In genomic region chr12:77541826-77542225, GRCm38 (mm10) we compare ENCODE assay signal across 22 mouse cellular contexts.
DNase-seq lines count a peak whose midpoint lies in the region; ATAC-seq and TF ChIP-seq lines count a peak whose summit lies in the region.
"Had no signal": no experiment of that assay in that cellular context is flagged by ENCODE, and none has a peak within 500 bp of the region (broad histone marks: within the 10 kb centered on the region; RNA-seq: fewer than 3 reads in every experiment).

No protein-coding gene starts in this region.

- ATAC-seq in liver, postnatal 0 days = no peak
- ATAC-seq in megakaryocyte progenitor cell, adult 5-6 weeks (replicated peaks; ENCODE audit: poor library complexity) = peak; percentile 45
- ATAC-seq: activated CD4-positive, CD25-positive, alpha-beta regulatory T cell, adult 4 months; CD4-positive, CD25-positive, alpha-beta regulatory T cell, adult 4 months; forebrain, embryonic 14.5 days; forebrain, embryonic 16.5 days; Patski had no signal

- H3K4me3 ChIP-seq in liver, postnatal 0 days (ENCODE audit: low read depth, low read length) = no peak overlapping the region
- H3K4me3 ChIP-seq in embryonic facial prominence, embryonic 10.5 days = no peak overlapping the region
- H3K4me3 ChIP-seq: embryonic facial prominence, embryonic 13.5 days; embryonic facial prominence, embryonic 15.5 days; erythroblast, embryonic 14.5 days; forebrain, embryonic 10.5 days; forebrain, embryonic 12.5 days had no signal

- no peaks in the 10 kb centered on the region for H3K36me3 ChIP-seq in liver, postnatal 0 days (replicated peaks; ENCODE audit: insufficient read depth, low read length)
- no peaks in the 10 kb centered on the region for H3K36me3 ChIP-seq in embryonic facial prominence, embryonic 10.5 days (replicated peaks)
- H3K36me3 ChIP-seq: embryonic facial prominence, embryonic 13.5 days; embryonic facial prominence, embryonic 15.5 days; forebrain, embryonic 10.5 days; forebrain, embryonic 12.5 days; G1E had no signal

- H3K27ac ChIP-seq in liver, postnatal 0 days (ENCODE audit: low read depth) = no peak overlapping the region
- no peak overlapping the region for H3K27ac ChIP-seq in embryonic facial prominence, embryonic 10.5 days (replicated peaks)
- H3K27ac ChIP-seq: embryonic facial prominence, embryonic 13.5 days; embryonic facial prominence, embryonic 15.5 days; forebrain, embryonic 10.5 days; forebrain, embryonic 12.5 days had no signal

- no peak overlapping the region for H3K9ac ChIP-seq in liver, postnatal 0 days (replicated peaks)
- H3K9ac ChIP-seq: embryonic facial prominence, embryonic 13.5 days; embryonic facial prominence, embryonic 15.5 days; forebrain, embryonic 12.5 days had no signal

- no peak overlapping the region for H3K4me2 ChIP-seq in liver, postnatal 0 days (ENCODE audit: low read depth, low read length)
- H3K4me2 ChIP-seq: embryonic facial prominence, embryonic 13.5 days; embryonic facial prominence, embryonic 15.5 days; forebrain, embryonic 12.5 days had no signal

- TF ChIP-seq EP300 in liver, postnatal 0 days (IDR thresholded peaks at IDR 0.05; ENCODE audit: low read depth) = no peak

- H3K9me3 ChIP-seq in liver, postnatal 0 days (ENCODE audit: low read length) = no peaks in the 10 kb centered on the region
- no peaks in the 10 kb centered on the region for H3K9me3 ChIP-seq in embryonic facial prominence, embryonic 10.5 days
- H3K9me3 ChIP-seq: embryonic facial prominence, embryonic 13.5 days; embryonic facial prominence, embryonic 15.5 days; forebrain, embryonic 10.5 days; forebrain, embryonic 12.5 days; G1E had no signal

- TF ChIP-seq CTCF in liver, postnatal 0 days (IDR thresholded peaks at IDR 0.05; ENCODE audit: low read depth) = no peak

- WGBS in liver, postnatal 0 days (ENCODE audit: insufficient replicate concordance) = 69% methylated on average over 4 of the region's 4 CpGs
- 81% methylated on average over 4 of the region's 4 CpGs for WGBS in embryonic facial prominence, embryonic 10.5 days

- DNase-seq in liver, postnatal 0 days = peak; percentile 14
- DNase-seq in liver = no peak
- DNase-seq in testis, postnatal 10 days (ENCODE audit: low spot score) = peak; percentile 20
- DNase-seq in testis, postnatal 14 days (ENCODE audit: low spot score) = no peak
- DNase-seq in embryonic facial prominence, embryonic 10.5 days (ENCODE audit: low spot score) = no peak
- DNase-seq: adrenal gland, adult 8-10 months; adrenal gland, postnatal 14 days; adrenal gland, postnatal 36 days; B cell, adult 2 months; cerebellum, postnatal 25 days had no signal

- peaks cover 2% of the 10 kb centered on the region; the same call in 1 of the 2 replicates for H3K4me1 ChIP-seq in liver, postnatal 0 days (ENCODE audit: insufficient read depth)
- peaks cover 3% of the 10 kb centered on the region; the same call in 1 of the 2 replicates for H3K4me1 ChIP-seq in embryonic facial prominence, embryonic 10.5 days
- H3K4me1 ChIP-seq: forebrain, embryonic 12.5 days had no signal

- H3K27me3 ChIP-seq in liver, postnatal 0 days (ENCODE audit: insufficient read depth, low read length) = no peaks in the 10 kb centered on the region
- H3K27me3 ChIP-seq in embryonic facial prominence, embryonic 10.5 days (replicated peaks; ENCODE audit: low read depth, poor library complexity, severe bottlenecking) = no peaks in the 10 kb centered on the region
- H3K27me3 ChIP-seq: embryonic facial prominence, embryonic 13.5 days; embryonic facial prominence, embryonic 15.5 days; forebrain, embryonic 12.5 days had no signal

Comparison
In these comparisons a context has a peak if more than half of its experiments do, and no peak if none do; other contexts are left out.
1. DNase-seq: peak in liver, postnatal 0 days (single experiment) and testis, postnatal 10 days (single experiment); none in liver (single experiment), testis, postnatal 14 days (single experiment) and embryonic facial prominence, embryonic 10.5 days (single experiment).